Mouse (Mus musculus) right cerebral cortex, postnatal 14 days (tissue): ENCODE measurements around the gene Ppp1r26.

Source experiments
- DNase-seq: peaks from one replicate; pipeline ENCODE4 v3.0.0; 2022

Gene Ppp1r26

GRCm38 (mm10) chr2:28502987-28503386 lies 56.4 kb downstream of the Ppp1r26 start:
- no peak for DNase-seq

- DNase-seq, result no peak
Measured at GRCm38 (mm10) chr2:28504676-28505075, 58.1 kb downstream of the Ppp1r26 start.
